ENCODE assay signal across 9 mouse cellular contexts in genomic region chr5:125509541-125509940, GRCm38 (mm10). TPM values are rescaled to one million over a fixed set of nuclear protein-coding genes. Genes with fewer than 3 reads are reported as not detected.
DNase-seq lines count a peak whose midpoint lies in the region; ATAC-seq and TF ChIP-seq lines count a peak whose summit lies in the region.
"Had no signal": no experiment of that assay in that cellular context is flagged by ENCODE, and none has a peak within 500 bp of the region (broad histone marks: within the 10 kb centered on the region; RNA-seq: fewer than 3 reads in every experiment).

No protein-coding gene starts in this region.

- H3K79me2 ChIP-seq in CH12.LX (replicated peaks; ENCODE audit: control insufficient read depth, extremely low read depth, insufficient read depth, poor library complexity, severe bottlenecking) = no peaks in the 10 kb centered on the region

- TF ChIP-seq CTCF in CH12.LX (conservative IDR thresholded peaks at IDR 0.05 in 1 of 2, IDR thresholded peaks at IDR 0.05 in 1 of 2; ENCODE audit: low read depth in 2 of 2, low read length in 2 of 2) = peak; percentile 79 to 84; a peak in 3 of 4 replicates

- no peak for TF ChIP-seq EP300 in CH12.LX (IDR thresholded peaks at IDR 0.05; ENCODE audit: low read length)

- TF ChIP-seq POLR2A in CH12.LX (IDR thresholded peaks at IDR 0.05; ENCODE audit: low read depth, low read length) = no peak

- no peaks in the 10 kb centered on the region for H3K4me1 ChIP-seq in hindbrain, embryonic 11.5 days (replicated peaks; ENCODE audit: control insufficient read depth, insufficient read depth, low read length)
- no peaks in the 10 kb centered on the region for H3K4me1 ChIP-seq in hindbrain, embryonic 16.5 days (ENCODE audit: control insufficient read depth, insufficient read depth, low read depth, low read length)
- H3K4me1 ChIP-seq in CH12.LX (ENCODE audit: control insufficient read depth in 1 of 2, insufficient read depth in 2 of 2) = no peaks in the 10 kb centered on the region

- H3K27ac ChIP-seq in hindbrain, embryonic 11.5 days (ENCODE audit: low read depth, low read length) = no peak overlapping the region
- no peak overlapping the region for H3K27ac ChIP-seq in hindbrain, embryonic 16.5 days (ENCODE audit: low read depth, low read length)
- H3K27ac ChIP-seq in CH12.LX (ENCODE audit: insufficient read depth, low read depth) = no peak overlapping the region

- peak; percentile 33 for TF ChIP-seq RAD21 in CH12.LX (IDR thresholded peaks at IDR 0.05; ENCODE audit: low read depth, low read length)

- in situ Hi-C loops in CH12.LX (cut with MboI; ENCODE audit: low pct_ligation_motif_present, low pct_unique_long_range_greater_than_20kb, low sequenced_read_pairs) = no loop called here

- no peak overlapping the region for H3K9ac ChIP-seq in hindbrain, embryonic 11.5 days (ENCODE audit: low read depth, low read length)
- H3K9ac ChIP-seq in hindbrain, embryonic 16.5 days (ENCODE audit: low read depth, low read length) = no peak overlapping the region
- H3K9ac ChIP-seq in CH12.LX (ENCODE audit: insufficient read depth, low read depth) = no peak overlapping the region

- no peaks in the 10 kb centered on the region for H3K9me3 ChIP-seq in hindbrain, embryonic 11.5 days (ENCODE audit: control insufficient read depth, low read length)
- H3K9me3 ChIP-seq in hindbrain, embryonic 16.5 days (ENCODE audit: control insufficient read depth, low read length) = no peaks in the 10 kb centered on the region
- peaks cover 2% of the 10 kb centered on the region for H3K9me3 ChIP-seq in CH12.LX (replicated peaks; ENCODE audit: low read length)
- H3K9me3 ChIP-seq: megakaryocyte, embryonic 14.5 days had no signal

- no peak overlapping the region for H3K4me3 ChIP-seq in hindbrain, embryonic 11.5 days (ENCODE audit: low read depth, low read length)
- no peak overlapping the region for H3K4me3 ChIP-seq in hindbrain, embryonic 16.5 days (ENCODE audit: low read length)
- no peak overlapping the region for H3K4me3 ChIP-seq in CH12.LX (replicated peaks in 1 of 3; ENCODE audit: low read depth in 2 of 3, low read length in 2 of 3, poor library complexity in 1 of 3)
- H3K4me3 ChIP-seq: megakaryocyte, embryonic 14.5 days had no signal

- H3K36me3 ChIP-seq in hindbrain, embryonic 11.5 days (ENCODE audit: control insufficient read depth, insufficient read depth, low read length) = peaks cover 5% of the 10 kb centered on the region; the same call in 1 of the 2 replicates
- peaks cover 42% of the 10 kb centered on the region for H3K36me3 ChIP-seq in hindbrain, embryonic 16.5 days (ENCODE audit: control insufficient read depth, insufficient read depth, low read length)
- H3K36me3 ChIP-seq in CH12.LX (replicated peaks in 1 of 2; ENCODE audit: control insufficient read depth in 1 of 2, insufficient read depth in 1 of 2, low read length in 1 of 2) = peaks cover 56 to 89% of the 10 kb centered on the region in 2 experiments

- no peak for ATAC-seq in hindbrain, embryonic 11.5 days (ENCODE audit: low FRiP score)
- ATAC-seq in hindbrain, embryonic 16.5 days = no peak

- DNase-seq in hindbrain, embryonic 11.5 days (ENCODE audit: low spot score) = peak; percentile 67
- peak; percentile 67 for DNase-seq in CH12.LX (ENCODE audit: extremely low read depth)
- peak; percentile 55 for DNase-seq in c-Kit-positive CD71-positive TER-119-negative erythroid progenitor cells, embryonic 14.5 days (ENCODE audit: low read depth)
- peak; percentile 81 for DNase-seq in induced T-regulatory cell, adult 2 months (ENCODE audit: low read depth)
- peak; percentile 65 for DNase-seq in lung, postnatal 36 days
- peak; percentile 27 to 79 for DNase-seq in thymus, postnatal 10 days (ENCODE audit: low spot score in 2 of 2)
- DNase-seq in ovary, adult 18-20 months (ENCODE audit: low spot score) = no peak

- no peak overlapping the region for H3K4me2 ChIP-seq in hindbrain, embryonic 11.5 days (replicated peaks; ENCODE audit: low read depth, low read length)
- H3K4me2 ChIP-seq in hindbrain, embryonic 16.5 days (ENCODE audit: low read length) = no peak overlapping the region
- H3K4me2 ChIP-seq in CH12.LX (ENCODE audit: insufficient read depth, low read depth, poor library complexity, severe bottlenecking) = no peak overlapping the region

- dilution Hi-C loops in CH12.LX (cut with MboI; ENCODE audit: extremely low pct_ligation_motif_present, extremely low pct_unique_long_range_greater_than_20kb, low sequenced_read_pairs) = no loop called here

- 53% methylated on average over 5 of the region's 5 CpGs for WGBS in hindbrain, embryonic 11.5 days
- 53% methylated on average over 5 of the region's 5 CpGs for WGBS in hindbrain, embryonic 16.5 days

- no peaks in the 10 kb centered on the region for H3K27me3 ChIP-seq in hindbrain, embryonic 11.5 days (ENCODE audit: control insufficient read depth, insufficient read depth, low read length)
- no peaks in the 10 kb centered on the region for H3K27me3 ChIP-seq in hindbrain, embryonic 16.5 days (replicated peaks; ENCODE audit: control insufficient read depth, insufficient read depth, low read length)
- no peaks in the 10 kb centered on the region for H3K27me3 ChIP-seq in CH12.LX (replicated peaks)
- H3K27me3 ChIP-seq: megakaryocyte, embryonic 14.5 days had no signal

TF ChIP-seq in CH12.LX, 34 proteins besides CTCF, POLR2A, EP300 and RAD21:
- TF ChIP-seq JUN (IDR thresholded peaks at IDR 0.05; ENCODE audit: insufficient read depth, low read depth, low read length) = no peak
- TF ChIP-seq SMC3 (IDR thresholded peaks at IDR 0.05; ENCODE audit: low read depth, low read length) = peak; percentile 63

RNA-seq across cellular contexts. Expression of gene Tmem132b, which starts 22.0 kb away (rescaled TPM):
- 0.70 and 0.74 TPM in 2 replicates for polyA plus RNA-seq in hindbrain, embryonic 11.5 days (2014; fragmentation: Nextera tagmentation; extraction: Ambion mirVana)
- polyA plus RNA-seq in hindbrain, embryonic 16.5 days (2015; fragmentation: Nextera tagmentation; extraction: Ambion mirVana) = 3.9 and 4.2 TPM in 2 replicates
- total RNA-seq in CH12.LX (2012; rRNA removed) (not detected in 2 replicates), CH12.LX (2014; rRNA removed) (not detected in 2 replicates)
- polyA plus RNA-seq in CH12.LX (2012; ENCODE audit: insufficient read length, low read depth) = not detected in 2 replicates

RNA-seq across cellular contexts. Expression of gene Aacs, which starts 33.9 kb away (rescaled TPM):
- polyA plus RNA-seq in hindbrain, embryonic 11.5 days (2014; fragmentation: Nextera tagmentation; extraction: Ambion mirVana) = 48.6 and 50.1 TPM in 2 replicates
- 113 and 123 TPM in 2 replicates for polyA plus RNA-seq in hindbrain, embryonic 16.5 days (2015; fragmentation: Nextera tagmentation; extraction: Ambion mirVana)
- total RNA-seq in CH12.LX (2012; rRNA removed) (21.3 and 24.9 TPM in 2 replicates), CH12.LX (2014; rRNA removed) (34.5 and 48.8 TPM in 2 replicates)
- polyA plus RNA-seq in CH12.LX (2012; ENCODE audit: insufficient read length, low read depth) = 39.8 and 58.3 TPM in 2 replicates
